Mouse (Mus musculus) intestine, embryonic 14.5 days (tissue): ENCODE data around the gene Os9. TPM values are rescaled to one million over a fixed set of nuclear protein-coding genes. Genes with fewer than 3 reads are reported as not detected.

Source experiments
- polyA plus RNA-seq: library from polyadenylated mRNA; unstranded; fragments of >200 nt; fragmentation: Nextera tagmentation; extraction: Ambion mirVana; gene quantifications from 2 replicates; pipeline ENCODE4 v1.2.1, GENCODE M21; 2014

Gene Os9
- polyA plus RNA-seq, 1 experiment from 2014 or later: 51.6 TPM

Other genes starting within 250 kb of the Os9 start
- gene Atp23, start 219.8 kb downstream of the Os9 start, polyA plus RNA-seq: 21.8 and 22.9 TPM in 2 replicates
- 99.2 and 101 TPM in 2 replicates for gene Ctdsp2, start 142.4 kb downstream of the Os9 start, polyA plus RNA-seq
- 0.22 TPM in 2 replicates for gene Avil, start 120.4 kb downstream of the Os9 start, polyA plus RNA-seq
- 86.1 and 86.3 TPM in 2 replicates for gene Tsfm, start 90.3 kb downstream of the Os9 start, polyA plus RNA-seq
- 60.8 and 65.2 TPM in 2 replicates for gene Mettl1, start 79.7 kb downstream of the Os9 start, polyA plus RNA-seq
- 0.31 and 0.50 TPM in 2 replicates for gene Eef1akmt3, start 79.6 kb downstream of the Os9 start, polyA plus RNA-seq
- 0.07 and 0.15 TPM in 2 replicates for gene Cyp27b1, start 72.9 kb downstream of the Os9 start, polyA plus RNA-seq
- gene March9, start 60.9 kb downstream of the Os9 start, polyA plus RNA-seq: 1.4 and 1.9 TPM in 2 replicates
- 1,915 and 2,068 TPM in 2 replicates for gene Cdk4, start 57.6 kb downstream of the Os9 start, polyA plus RNA-seq
- gene Tspan31, start 50.9 kb downstream of the Os9 start, polyA plus RNA-seq: 92.4 and 114 TPM in 2 replicates
- gene Agap2, start 45.8 kb downstream of the Os9 start, polyA plus RNA-seq: 0.23 and 0.26 TPM in 2 replicates
- 54.3 and 66.0 TPM in 2 replicates for gene B4galnt1, start 44.1 kb upstream of the Os9 start, polyA plus RNA-seq
- 0.93 and 1.3 TPM in 2 replicates for gene Slc26a10, start 59.5 kb upstream of the Os9 start, polyA plus RNA-seq
- 49.0 and 57.7 TPM in 2 replicates for gene Arhgef25, start 69.0 kb upstream of the Os9 start, polyA plus RNA-seq
- gene Dtx3, start 74.6 kb upstream of the Os9 start, polyA plus RNA-seq: 95.8 and 101 TPM in 2 replicates
- 24.2 and 25.9 TPM in 2 replicates for gene Pip4k2c, start 90.5 kb upstream of the Os9 start, polyA plus RNA-seq
- gene Kif5a, start 142.2 kb upstream of the Os9 start, polyA plus RNA-seq: 9.2 and 10.6 TPM in 2 replicates
- 157 and 166 TPM in 2 replicates for gene Dctn2, start 145.2 kb upstream of the Os9 start, polyA plus RNA-seq
- gene Mbd6, start 167.9 kb upstream of the Os9 start, polyA plus RNA-seq: 19.2 and 20.6 TPM in 2 replicates
- gene Mars, start 190.7 kb upstream of the Os9 start, polyA plus RNA-seq: 123 and 124 TPM in 2 replicates
- gene Arhgap9, start 200.8 kb upstream of the Os9 start, polyA plus RNA-seq: 4.2 and 4.4 TPM in 2 replicates
- 12.6 and 15.1 TPM in 2 replicates for gene Gli1, start 220.8 kb upstream of the Os9 start, polyA plus RNA-seq
- gene Inhbe, start 233.3 kb upstream of the Os9 start, polyA plus RNA-seq: not detected in 2 replicates
- gene Inhbc, start 249.3 kb upstream of the Os9 start, polyA plus RNA-seq: not detected in 2 replicates